Mouse (Mus musculus) regulatory T cell (primary cell): ENCODE measurements around the gene Spata13.

Experiments
- in situ Hi-C: fragments of 300-600 bp; cut with MboI, MseI; formaldehyde crosslinking; loops from one replicate; pipeline ENCODE4 v1.15.1; 2025; ENCODE audit warnings: high pct_unique_total_duplicates

Gene Spata13

DNA sequence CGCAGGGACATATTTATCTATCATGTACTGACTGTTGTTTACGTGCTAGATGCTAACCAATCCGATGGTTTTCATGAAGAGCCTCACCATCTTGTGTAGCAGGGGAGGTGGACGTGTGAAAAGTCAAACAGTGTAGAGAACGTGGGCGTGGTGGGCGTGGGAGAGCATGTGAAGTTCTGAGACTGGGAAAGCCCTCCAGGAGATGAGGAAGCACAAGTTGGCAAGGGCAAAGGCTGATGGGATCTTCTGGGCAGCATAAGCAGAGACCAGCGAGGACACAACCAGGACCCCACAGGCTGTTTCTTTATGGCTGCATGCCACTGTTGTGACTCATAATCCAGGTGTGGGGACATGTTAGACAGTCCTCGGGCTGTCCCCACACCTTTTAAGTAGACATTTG, 5.4 kb downstream of the Spata13 start:
- in situ Hi-C loops: no loop called here

DNA sequence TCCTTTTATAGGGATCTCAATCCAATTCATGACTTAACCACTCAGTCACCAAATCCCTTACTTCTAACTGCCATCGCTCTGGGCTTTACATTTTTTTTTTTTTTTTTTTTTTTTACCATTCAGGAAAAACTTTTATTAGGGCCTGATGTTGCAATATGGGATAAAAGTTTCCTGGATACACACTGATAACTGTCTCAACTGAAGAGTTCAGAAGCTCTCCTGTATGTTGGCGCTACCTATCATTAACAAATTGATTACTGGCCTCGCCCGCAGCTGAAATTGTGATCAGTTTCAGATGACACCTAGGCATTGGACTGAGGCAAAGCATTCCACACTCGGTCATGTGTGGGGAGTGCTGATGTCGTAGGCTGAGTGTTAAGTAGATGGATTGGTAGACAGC, 7.3 kb downstream of the Spata13 start:
- in situ Hi-C loops: no loop called here

DNA sequence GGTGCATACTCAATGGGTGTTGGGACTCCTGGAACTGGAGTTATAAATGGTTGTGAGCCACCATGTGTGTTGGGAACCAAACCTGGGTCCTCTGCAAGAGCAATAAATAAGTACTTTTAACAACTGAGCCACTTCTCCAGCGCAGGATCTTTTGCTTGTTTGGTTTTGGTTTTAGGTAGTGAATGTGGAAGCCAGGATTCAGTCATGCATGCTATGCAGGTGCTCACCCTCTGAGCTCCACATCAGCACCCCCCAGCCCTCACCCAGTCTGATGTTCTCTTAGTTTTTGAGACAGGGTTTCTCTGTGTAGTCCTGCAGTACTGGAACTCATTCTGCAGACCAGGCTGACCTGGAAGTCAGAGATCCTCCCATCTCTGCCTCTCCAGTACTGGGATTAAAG, 8.3 kb downstream of the Spata13 start:
- in situ Hi-C loops: no loop called here

DNA sequence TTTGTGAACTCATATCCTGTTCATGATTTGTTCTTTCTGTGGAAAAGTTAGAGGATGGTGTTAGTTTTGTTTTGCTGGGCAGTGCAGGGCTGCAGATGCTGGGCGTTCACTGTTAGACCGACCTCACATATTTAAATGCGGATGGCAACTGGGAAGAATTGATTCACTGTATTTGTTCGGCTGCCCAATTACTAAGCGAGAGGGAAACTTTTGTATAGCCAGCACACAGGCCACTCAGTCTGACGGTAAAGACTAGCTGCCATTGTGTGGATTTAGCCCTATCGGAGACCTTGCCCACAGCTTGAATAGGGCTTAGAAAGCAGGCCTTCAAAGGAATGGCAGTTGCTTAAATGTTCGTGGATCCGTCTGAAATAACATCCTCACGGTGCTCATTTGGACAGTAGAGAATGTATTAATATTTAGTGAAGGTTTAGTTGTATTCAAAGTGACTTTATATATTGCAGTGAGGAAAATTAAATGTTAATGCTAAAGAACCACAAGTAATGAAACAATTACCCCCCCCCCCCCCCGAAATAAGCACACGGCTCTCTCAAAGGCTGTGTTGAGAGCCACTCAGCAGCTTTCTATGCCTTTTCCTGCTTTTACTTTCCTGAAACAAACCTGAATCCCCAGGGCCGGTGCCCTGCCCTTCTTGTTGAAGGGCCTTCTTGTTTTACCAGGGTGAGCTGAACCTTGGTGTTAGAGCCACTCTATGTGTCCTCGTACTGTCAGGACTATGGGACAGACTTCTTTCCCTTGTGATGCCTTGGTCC, 9.5 kb downstream of the Spata13 start:
- in situ Hi-C loops: no loop called here

DNA sequence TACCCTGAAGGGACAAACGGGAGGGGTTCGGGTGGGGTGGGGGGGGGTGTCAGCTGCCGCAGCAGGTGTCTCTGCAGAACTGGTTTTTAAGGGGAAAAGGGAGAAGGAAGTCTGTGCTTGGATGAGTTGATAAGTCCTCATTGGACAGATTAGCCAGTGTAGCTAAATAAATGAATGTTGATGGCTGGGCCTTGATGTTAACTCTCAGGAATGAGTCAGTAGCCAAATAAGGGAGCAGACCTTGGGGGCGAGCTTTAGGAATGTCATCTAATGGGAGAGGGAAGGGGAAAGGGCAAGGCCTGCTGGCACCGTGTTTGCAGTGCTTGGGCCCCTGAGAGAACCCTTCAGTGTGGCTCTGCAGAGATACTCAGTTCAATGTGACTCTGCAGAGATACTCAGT, 12.6 kb downstream of the Spata13 start:
- in situ Hi-C loops: no loop called here

DNA sequence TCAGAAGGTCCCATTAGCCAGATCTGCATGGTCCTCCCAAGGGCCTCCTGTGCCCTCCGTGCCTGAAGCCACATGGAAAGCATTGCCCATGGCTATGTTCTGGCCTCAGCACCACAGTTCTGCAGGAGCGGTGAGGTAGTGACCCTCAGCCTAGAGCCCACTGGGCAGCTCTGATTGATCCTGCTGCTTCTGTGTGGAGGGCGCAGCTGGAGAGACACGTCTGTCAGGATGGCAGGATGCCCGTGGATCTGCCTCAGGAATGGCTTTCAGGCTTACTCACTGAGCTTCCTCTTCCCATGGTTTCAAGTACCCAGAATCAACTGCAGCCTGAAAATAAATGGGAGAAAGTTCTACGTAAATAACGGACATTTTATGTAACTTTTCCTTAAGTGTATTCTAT, 14.1 kb downstream of the Spata13 start:
- in situ Hi-C loops: no loop called here

DNA sequence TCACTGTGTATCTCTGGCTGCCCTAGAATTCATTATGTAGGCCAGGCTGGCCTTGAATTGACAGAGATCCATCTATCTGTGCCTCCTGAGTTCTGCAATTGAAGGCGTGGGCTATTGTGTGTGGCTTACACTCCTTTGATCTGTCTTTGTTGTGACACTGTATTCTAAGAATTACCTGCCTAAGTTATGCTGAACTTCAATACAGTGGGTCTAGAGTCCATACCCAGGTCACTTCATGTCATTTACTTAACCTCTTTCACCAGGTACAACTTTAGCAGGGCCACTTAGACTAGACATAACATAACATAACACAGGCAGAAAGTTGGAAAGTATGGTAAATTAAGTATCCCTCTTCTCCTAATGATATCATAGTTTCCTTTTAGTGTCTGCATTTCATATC, 15.2 kb downstream of the Spata13 start:
- in situ Hi-C loops: no loop called here

DNA sequence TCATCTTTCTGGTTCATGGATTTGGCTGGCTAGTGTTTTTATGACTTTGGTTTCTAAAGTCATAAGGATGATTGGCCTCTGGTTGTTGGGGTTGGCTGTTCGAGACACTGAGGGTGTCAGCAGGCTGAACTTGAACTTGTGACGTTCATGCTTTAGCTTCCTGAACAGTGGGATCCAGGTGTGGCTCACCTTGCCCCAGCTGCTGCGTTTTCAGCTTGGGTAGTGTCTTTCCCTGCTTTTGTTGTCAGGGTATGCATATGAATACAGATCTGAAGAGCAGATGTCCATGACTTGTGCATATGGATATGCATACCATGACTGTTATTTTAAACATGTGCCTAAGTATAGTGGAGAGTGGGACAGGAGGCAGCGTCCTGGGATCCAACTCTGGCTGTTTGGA, 19.4 kb downstream of the Spata13 start:
- in situ Hi-C loops: no loop called here

DNA sequence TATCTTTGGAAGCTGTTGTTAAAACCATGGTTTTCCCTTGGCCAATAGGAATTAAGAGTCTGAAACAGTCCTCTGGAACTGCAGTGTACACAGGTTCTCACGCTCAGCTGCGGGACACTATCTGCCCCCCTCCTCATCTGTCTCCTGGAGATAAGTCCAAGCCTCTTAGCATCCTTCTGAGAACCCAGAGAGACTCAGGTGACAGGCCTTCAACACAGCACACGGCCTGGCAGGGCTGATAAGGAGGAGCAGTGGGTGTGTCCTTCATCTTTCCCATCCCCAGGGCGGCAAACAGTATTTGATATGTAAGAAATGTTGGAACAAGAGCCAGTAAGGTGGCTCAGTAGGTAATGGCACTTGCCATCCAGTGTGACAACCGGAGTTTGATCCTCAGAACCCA, 20.2 kb downstream of the Spata13 start:
- in situ Hi-C loops: no loop called here

DNA sequence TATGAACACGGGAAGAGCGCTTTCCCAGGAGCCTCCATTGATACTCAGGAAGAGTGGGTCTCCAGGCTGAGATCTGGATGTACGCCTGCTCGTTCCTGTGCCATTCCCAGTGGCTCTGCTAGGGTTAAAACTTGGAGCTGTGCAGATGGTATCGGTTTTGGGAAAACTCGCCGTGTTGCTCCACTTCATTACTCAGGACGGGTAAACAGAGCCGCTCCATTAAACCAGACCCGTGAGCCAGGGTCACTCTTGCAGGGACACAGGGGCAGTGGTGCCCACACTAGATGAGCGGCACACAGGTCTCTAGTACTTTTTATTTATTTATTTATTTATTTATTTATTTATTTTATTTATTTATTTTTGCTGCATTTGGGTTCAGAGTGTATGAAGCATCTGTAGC, 20.9 kb downstream of the Spata13 start:
- in situ Hi-C loops: no loop called here

DNA sequence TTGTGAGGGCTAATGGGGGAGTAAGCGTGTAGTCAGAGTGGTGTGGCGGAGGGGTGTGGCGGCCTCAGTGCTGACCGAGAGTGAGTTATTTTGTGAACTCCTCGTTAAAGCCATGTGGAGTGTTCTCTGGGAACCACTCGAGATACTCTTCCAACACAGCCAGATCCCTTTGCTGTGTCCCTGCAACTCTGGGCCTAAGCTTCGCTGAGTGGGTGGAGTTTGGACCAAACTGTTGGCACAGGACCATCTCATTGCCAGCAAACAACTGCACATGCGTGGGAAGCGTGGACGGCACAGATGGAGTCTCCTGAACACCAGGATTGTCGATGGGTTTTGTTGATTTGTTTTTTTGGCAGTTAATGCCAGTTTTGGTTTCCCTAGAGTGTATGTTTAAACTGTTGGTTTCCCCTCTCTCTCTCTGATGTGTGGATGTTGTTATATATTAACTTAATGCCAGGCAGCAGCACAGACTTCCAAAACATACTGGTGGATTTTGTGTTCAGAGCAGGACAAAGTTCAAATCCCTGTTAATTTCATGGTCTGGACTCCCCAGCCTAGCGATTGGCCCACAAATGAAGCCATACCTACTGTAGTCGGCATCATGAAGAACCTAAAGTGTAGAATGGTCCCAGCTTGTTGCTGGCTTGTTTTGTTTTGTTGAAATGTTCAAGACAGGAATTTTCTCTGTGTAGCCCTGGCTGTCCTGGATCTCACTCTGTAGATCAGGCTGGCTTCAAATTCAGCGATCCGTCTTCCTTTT, 22.3 kb downstream of the Spata13 start:
- in situ Hi-C loops: no loop called here

DNA sequence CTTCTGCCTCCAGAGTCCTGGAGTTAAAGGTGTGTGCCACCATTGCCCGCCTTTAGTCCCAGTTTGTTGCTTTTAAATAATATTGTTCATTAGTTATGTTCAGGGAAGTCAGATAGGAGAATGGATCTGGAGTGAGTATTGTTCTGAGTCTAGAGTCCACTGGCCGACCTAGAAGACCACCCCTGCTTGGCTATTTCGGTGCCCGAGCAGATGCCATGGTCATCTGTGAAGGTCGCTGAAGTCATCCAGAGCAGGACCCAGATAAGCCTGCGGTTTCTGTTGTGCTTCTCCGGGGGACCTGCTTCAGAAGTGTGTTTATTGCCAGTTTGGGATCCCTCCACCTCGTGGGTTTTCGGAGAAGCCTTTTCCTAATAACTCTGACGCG, 22.9 kb downstream of the Spata13 start:
- in situ Hi-C loops: no loop called here

DNA sequence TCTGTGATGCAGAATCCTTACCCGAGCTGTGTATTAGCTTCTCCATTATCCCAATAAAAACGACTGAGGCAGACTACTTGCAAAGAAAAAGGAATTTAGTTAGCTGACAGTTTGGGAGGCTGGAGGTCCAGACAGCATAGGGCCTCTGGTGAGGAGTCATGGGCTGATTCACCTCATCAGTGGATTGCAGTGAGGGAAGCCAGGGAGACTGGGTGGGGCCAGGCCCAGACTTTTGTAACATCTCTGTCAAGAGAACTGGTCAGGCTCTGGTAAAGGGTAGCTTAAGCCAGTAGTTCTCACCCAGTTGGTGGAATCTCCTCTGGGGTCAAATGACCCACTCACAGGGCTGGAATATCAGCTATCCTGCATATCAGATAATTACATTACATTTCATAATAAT, 24.1 kb downstream of the Spata13 start:
- in situ Hi-C loops: no loop called here

DNA sequence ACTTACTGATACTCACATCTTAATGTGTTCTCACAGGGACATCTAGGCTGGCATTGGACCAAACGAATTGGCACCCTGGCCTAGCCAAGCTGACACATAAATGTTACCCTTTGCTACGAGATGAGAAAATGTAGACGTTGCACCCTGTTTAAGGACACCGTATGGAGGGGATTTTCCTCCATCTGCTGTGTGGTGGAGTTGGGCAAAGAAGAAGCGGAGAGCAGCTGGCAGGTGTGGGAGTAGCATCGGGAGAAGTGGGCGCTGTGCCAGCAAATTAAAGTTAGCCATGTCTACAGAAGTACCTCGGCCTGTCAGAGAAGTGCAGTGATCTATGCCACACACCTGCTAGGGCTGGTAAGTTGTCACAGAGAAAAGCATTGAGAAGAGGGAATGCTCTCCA, 25.7 kb downstream of the Spata13 start:
- in situ Hi-C loops: no loop called here

DNA sequence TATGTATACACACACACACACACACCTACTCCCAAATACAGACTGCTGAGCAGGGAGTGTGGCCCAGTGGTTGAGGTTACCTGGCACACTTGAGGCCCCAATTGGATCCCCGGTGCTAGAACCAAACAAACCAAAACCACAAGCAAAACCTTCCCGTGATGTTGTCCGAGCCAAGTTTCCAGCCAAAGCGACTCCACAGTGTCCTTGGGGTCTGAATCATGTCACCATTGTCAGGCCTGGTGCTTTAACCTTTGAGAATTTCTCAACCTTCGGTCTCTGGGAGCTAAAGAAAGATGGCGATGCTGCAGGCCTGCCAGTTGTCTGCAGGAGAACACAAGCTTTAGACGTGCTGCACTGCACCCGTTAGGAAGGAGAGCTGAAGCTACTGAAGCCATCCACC, 26.8 kb downstream of the Spata13 start:
- in situ Hi-C loops: no loop called here

DNA sequence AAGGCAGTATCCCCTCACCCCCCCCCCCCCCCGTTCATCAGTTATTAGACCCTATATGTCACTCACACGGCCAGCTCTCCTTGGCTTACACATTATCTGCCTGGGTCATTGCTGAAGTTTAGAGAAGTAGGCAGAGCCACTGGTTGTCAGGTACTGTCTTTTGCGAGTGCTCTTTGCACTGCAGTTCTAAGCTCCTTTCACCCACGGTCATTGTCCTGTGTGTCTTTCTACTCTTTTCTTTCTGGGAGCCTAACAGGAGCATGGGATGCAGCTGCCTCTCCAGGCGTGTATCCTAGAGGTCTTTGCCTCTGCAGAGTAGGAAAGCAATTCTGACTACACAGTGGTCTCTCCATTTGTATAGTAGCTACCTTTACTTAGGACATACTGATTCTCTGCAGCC, 27.5 kb downstream of the Spata13 start:
- in situ Hi-C loops: no loop called here

DNA sequence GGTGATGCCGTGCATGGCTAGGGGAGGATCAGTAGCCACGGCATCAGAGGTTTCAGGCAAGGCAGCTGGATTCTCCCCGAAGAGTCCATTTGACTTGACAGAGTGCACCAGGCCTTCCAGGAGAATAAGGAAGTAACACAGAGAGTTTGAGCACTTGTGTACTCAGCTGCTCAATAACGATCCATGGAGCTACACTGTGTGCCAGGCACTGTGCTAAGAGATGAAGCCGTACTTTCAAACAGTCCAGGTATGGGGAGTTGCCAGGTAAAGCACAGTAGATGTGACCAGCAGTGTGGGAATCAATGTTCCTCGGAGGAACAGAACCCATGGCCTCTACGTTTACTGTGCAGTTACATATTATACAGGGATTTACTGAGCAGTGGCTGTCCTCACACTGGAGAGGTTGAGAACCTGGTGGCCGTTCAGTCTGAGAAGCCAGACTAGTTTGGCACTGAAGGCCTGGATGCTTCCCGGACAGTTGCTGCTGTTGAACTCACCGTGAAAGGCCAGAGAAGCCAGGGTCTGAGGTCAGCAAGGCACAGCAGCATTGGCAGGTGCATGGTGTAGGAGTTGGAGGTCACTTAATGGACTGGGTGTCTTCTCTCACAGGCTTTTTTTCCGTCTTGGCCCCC, 29.6 kb downstream of the Spata13 start:
- in situ Hi-C loops: no loop called here

DNA sequence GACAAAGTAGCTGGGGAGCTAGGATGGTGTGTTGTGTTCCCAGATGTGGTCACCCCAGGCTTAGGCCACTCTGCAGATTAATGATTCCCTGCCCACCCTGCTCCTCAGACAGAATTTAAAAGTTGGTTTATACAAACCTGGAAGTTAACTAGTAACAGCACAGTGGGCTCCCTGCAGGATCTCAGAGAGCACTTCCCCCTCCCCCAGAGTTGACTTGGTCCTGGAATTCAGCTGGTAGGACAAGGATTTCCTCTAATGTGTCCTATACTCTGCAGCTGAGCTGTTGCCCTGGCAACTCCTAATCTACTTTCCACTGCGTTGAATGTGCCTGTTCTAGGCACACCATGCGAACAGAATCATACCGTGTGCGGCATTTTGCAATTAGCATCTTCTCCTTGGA, 30.8 kb downstream of the Spata13 start:
- in situ Hi-C loops: no loop called here

DNA sequence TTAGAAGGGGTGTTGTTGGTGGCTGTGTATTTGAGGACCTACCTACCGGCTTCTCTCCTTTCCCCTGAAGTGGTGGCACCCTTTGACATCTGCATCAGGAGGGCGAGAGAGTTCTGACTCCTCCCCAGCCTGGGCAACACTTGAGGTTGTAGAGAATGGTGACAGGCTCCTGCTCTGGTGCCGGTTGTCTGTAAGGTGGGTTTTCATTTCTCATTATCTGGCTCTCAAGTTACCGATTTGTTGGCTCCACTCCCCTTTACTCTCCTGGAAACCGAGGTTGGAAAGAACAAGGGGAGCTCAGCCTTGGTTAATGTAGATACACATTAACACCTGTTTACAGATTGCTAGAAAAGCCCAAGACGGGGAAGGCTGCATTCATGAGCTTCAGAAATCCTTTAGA, 31.5 kb downstream of the Spata13 start:
- in situ Hi-C loops: no loop called here

DNA sequence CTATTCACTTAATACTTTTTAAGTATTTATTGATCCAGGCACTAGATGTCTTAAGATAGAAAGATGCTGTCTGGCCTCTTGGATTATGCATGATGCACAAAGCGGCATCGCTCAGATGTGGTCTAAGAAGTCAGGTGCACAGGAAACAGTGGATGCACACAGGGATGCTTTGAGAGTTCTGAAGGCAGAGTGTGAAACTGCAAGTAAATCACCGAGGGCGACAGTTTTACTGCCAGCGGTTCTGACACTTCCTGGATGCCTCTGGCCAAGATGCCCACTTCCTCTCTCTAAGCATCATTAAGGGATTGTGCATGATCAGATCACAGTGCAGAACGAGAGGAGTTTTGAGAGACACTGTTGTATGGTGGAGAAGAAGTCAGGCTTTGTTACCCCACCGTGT, 32.5 kb downstream of the Spata13 start:
- in situ Hi-C loops: no loop called here

DNA sequence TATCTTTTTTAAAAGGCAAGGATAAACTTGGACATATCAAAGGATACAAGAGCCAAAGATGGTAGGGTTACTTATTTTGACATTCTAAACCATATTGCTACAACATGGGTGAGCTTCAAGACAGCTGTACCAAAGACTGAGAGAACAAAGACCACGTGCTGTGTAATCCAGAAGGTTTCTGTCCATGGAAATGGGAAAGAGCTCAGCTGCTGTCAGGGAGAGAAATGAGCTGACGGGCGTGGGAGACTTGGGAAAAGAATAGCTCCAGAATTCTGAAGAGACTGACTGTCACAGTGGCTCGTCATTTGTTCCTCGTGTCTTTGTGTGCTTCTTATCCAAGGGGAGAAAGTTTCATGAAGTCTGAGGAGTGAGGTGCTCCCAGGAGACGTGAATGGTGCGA, 36.4 kb downstream of the Spata13 start:
- in situ Hi-C loops: no loop called here

DNA sequence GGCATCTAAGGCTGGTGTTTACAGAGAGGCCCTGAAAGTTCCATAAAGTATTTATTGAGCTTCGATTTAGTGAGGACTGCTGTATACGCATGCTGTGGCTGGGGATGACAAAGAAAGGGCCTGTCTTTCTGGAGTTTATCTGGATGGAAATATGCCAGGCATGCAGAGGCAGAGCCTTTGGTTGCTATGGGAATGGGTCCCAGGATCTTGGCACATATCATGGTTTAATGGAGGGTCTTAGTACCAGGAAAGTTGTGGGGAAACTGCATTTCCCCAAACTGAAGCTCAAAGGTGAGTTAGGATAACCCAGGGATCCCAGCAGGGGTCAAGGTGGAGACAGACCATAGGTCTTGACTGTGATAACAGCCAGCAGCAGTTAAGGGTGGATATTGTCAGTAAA, 37.7 kb downstream of the Spata13 start:
- in situ Hi-C loops: no loop called here

DNA sequence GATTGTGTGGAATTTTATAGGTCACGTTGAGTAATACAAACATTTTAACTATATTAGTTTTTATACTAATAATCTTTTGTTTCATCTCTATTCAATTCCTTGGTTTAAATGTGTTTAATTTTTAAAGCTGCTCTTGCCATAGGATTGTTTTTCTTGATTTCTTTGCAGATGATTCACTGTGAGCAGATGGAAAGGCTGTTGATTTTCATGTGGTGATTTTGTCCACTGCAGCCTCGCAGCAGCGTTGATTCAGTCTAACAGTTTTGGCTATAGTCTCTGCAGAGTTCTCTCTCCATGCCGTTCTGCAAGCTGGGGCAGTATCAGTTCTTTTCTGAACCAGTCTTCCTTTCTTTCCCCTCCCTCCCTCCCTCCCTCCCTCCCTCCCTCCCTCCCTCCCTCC, 41.9 kb downstream of the Spata13 start:
- in situ Hi-C loops: no loop called here
